Mouse (Mus musculus) activated CD4-positive, CD25-positive, alpha-beta regulatory T cell, adult 4 months (primary cell): ENCODE data around the gene Hspb9. TPM values are rescaled to one million over a fixed set of nuclear protein-coding genes. Genes with fewer than 3 reads are reported as not detected.

Experiments
- ATAC-seq: one replicate; pipeline ENCODE4 v1.8.0; 2017
- polyA plus RNA-seq, 2 experiments: library from polyadenylated mRNA; unstranded; fragments of 100-300 nt; shearing (Covaris generic); gene quantifications; one replicate each; pipeline ENCODE4 v1.2.1; 2017

Hspb9 gene
- polyA plus RNA-seq, 2 experiments from 2014 or later = 0.70 to 0.78 TPM

GRCm38 (mm10) chr11:100735134-100735865, 21.6 kb downstream of the Hspb9 start:
- ATAC-seq = no peak

- ATAC-seq = no peak
Measured at GRCm38 (mm10) chr11:100735954-100736745, 22.5 kb downstream of the Hspb9 start.

- ATAC-seq = no peak
Measured at GRCm38 (mm10) chr11:100736746-100737080, 23.1 kb downstream of the Hspb9 start.

GRCm38 (mm10) chr11:100737105-100737733, 23.6 kb downstream of the Hspb9 start:
- no peak for ATAC-seq

GRCm38 (mm10) chr11:100738066-100738604, 24.5 kb downstream of the Hspb9 start, which contains the start of gene Rab5c:
TSS of gene Rab5c (minus strand) at chr11:100738215.
- ATAC-seq = peak; percentile 98

- ATAC-seq = no peak
Measured at GRCm38 (mm10) chr11:100738749-100739148, 25.1 kb downstream of the Hspb9 start.

- ATAC-seq = no peak
Measured at GRCm38 (mm10) chr11:100741348-100741747, 27.7 kb downstream of the Hspb9 start.

GRCm38 (mm10) chr11:100745085-100745484, 31.4 kb downstream of the Hspb9 start:
- no peak for ATAC-seq

- ATAC-seq = no peak
Measured at GRCm38 (mm10) chr11:100746546-100746945, 32.9 kb downstream of the Hspb9 start.

GRCm38 (mm10) chr11:100747114-100747513, 33.5 kb downstream of the Hspb9 start:
- ATAC-seq = no peak

- no peak for ATAC-seq
Measured at GRCm38 (mm10) chr11:100748620-100749019, 35.0 kb downstream of the Hspb9 start.

GRCm38 (mm10) chr11:100749469-100749868, 35.8 kb downstream of the Hspb9 start:
- no peak for ATAC-seq

GRCm38 (mm10) chr11:100750127-100750526, 36.5 kb downstream of the Hspb9 start:
- no peak for ATAC-seq

GRCm38 (mm10) chr11:100752294-100752693, 38.6 kb downstream of the Hspb9 start:
- no peak for ATAC-seq

- no peak for ATAC-seq
Measured at GRCm38 (mm10) chr11:100754021-100754692, 40.5 kb downstream of the Hspb9 start.

GRCm38 (mm10) chr11:100754693-100755057, 41.0 kb downstream of the Hspb9 start:
- ATAC-seq = no peak

GRCm38 (mm10) chr11:100756476-100756875, 42.8 kb downstream of the Hspb9 start:
- ATAC-seq = no peak

GRCm38 (mm10) chr11:100757566-100757965, 43.9 kb downstream of the Hspb9 start:
- ATAC-seq = no peak

GRCm38 (mm10) chr11:100758707-100759610, 45.3 kb downstream of the Hspb9 start:
- peak; percentile 19 for ATAC-seq

GRCm38 (mm10) chr11:100759611-100760233, 46.1 kb downstream of the Hspb9 start, which contains the start of gene Kcnh4:
TSS of gene Kcnh4 (minus strand) at chr11:100759942.
- ATAC-seq = peak; percentile 77

GRCm38 (mm10) chr11:100761547-100762045, 47.9 kb downstream of the Hspb9 start:
- ATAC-seq = peak; percentile 56
